Mouse (Mus musculus): Measurements from ENCODE around the gene Olfr982.

The Olfr982 gene

GRCm38 (mm10) chr9:40073529-40073928 lies at the start of gene Olfr982:
TSS of gene Olfr982 (plus strand) at chr9:40073829.
- DNase-seq (ENCODE audit: low spot score in 2 of 2), result no peak

- DNase-seq (ENCODE audit: low spot score in 2 of 2), result no peak
These were observed 23.5 kb upstream of the Olfr982 start for GRCm38 (mm10) chr9:40050138-40050537.

- no peak for DNase-seq (ENCODE audit: low spot score in 2 of 2)
These were observed 19.9 kb downstream of the Olfr982 start, which contains the start of gene Olfr983 for GRCm38 (mm10) chr9:40093495-40093894. TSS of gene Olfr983 (minus strand) at chr9:40093595.

GRCm38 (mm10) chr9:40094769-40095168 lies 21.1 kb downstream of the Olfr982 start:
- no peak for DNase-seq (ENCODE audit: low spot score in 2 of 2)

GRCm38 (mm10) chr9:40114106-40114505 lies 40.5 kb downstream of the Olfr982 start, which contains the start of gene Olfr984:
TSS of gene Olfr984 (minus strand) at chr9:40114206.
- DNase-seq (ENCODE audit: low spot score in 2 of 2), result no peak

- DNase-seq (ENCODE audit: low spot score in 2 of 2), result peak; percentile 12 to 22
These were observed 43.1 kb downstream of the Olfr982 start for GRCm38 (mm10) chr9:40116645-40117286.

GRCm38 (mm10) chr9:40117287-40117659 lies 43.6 kb downstream of the Olfr982 start:
- DNase-seq (ENCODE audit: low spot score in 2 of 2), result no peak
